Mouse (Mus musculus): ENCODE results near the gene Dnajc5. TPM values are rescaled to one million over a fixed set of nuclear protein-coding genes. Genes with fewer than 3 reads are reported as not detected.

Dnajc5 gene
- total RNA-seq, 2 experiments from 2014 or later = 43.3 to 43.9 TPM

DNA sequence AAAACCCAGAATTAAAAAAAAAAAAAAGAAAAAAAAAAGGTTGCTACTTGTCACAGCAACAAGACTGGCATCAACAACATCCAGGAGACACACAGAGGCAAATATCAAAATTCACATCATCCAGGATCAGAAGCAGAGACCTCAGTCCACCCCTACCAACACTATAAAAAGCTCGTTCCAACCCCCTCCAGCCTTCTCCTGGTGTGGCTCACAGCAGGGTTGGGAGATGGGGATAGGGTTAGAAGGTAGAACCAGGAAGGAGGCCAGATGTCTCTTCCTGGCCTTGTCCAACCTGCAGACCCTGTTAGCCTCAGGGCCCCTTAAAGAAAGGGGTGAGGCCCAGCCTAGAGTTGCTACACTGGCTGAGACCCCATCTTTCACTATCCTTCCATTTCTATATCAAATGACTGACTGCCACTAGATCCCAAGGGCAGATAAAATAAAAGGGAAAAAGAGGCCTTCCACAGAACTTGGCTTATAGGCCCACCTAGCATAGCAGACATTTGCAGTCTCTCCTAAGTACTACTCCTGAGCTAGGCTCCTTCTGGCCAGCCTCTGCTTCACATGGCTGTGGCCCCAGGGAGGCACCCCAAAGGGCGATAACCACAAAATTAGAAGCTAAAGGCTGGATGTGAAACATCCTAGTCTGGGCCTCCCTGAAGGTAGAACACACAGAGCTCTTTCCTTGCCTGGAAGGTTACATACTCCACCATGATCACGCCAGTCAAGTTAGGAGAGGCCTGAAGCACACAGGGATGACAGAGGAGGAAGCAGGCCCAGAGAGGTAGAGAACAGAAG is 63.4 kb downstream of the Dnajc5 start:
- DNase-seq = no peak
- intact Hi-C loops (cut with DNase I) = loop anchor here (5.0 kb wide), 1 partner anchor 191 kb away; no protein-coding TSS in a partner anchor

DNA sequence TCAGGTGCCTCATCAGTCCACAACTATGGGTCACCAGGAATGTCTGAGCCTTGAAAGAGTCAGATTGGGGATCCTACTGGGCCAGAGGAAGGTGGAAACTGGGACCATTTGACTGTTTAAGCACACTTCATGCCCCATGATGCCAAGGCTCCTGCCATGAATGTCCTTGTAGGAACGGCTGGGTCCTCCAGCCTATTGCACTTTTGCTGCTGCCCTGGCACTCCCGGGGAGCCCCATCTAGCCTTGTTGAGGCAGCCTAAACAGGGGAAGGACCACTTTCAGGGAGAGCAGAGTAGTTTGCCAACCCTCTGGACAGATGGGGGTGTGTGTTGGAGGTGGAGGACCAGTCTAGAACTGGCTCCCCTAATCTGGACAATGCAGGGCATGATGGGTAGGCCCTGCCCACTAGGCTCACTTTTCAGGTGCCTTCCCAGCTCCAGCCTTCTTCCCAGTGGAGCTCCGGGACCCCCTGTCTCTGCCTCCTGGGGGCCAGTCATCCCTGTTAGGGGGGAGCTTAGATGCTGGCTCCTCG is 64.2 kb downstream of the Dnajc5 start, which contains the start of gene Uckl1:
Uckl1 (minus strand) TSS at position 482 of the 532 bp plus-strand sequence.
- intact Hi-C loops (cut with DNase I) = loop anchor here (5.0 kb wide), 1 partner anchor 192 kb away; no protein-coding TSS in a partner anchor
- DNase-seq = no peak

DNA sequence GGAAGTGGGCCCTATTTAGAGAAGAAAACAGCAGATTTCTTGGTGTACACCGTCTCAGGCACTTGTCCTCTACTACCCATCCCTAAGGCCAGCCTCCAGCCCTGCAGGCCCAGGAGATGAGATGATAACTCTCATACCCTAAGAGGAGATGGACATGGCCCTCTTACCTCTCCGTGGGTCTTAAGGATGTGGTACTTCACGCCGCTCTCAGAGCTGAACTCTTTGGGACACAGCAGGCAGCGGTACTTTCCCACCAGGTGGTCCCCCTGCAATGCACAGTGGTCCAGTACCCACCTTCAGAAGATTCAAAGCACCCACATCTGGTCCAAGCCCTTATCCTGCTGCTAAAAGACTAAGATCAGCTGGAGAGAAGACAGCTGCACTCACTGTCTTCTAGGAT is 65.2 kb downstream of the Dnajc5 start:
- intact Hi-C loops (cut with DNase I) = no loop called here

DNA sequence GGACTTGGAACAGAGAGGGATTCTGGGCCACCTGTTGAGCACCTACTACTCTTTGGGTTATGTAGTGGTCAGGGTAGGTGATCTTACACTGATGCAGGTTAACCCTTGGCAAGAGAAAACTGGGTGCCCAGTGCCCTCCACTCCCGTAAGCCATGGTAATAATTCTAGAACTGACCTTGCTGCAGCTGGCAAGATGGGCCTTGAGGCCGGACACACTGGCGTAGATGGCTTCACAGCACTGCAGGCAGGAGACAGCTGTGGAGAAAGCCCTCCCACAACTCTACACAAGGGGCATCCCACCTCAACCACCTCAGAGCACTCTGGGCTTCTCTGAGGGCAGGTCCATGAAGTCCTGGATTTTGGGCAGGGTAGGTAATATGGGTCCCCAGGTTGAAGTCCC is 65.8 kb downstream of the Dnajc5 start:
- DNase-seq = no peak
- intact Hi-C loops (cut with DNase I) = no loop called here

More for the DNA sequence above, 65.2 kb downstream of the Dnajc5 start:
- no peak for DNase-seq

DNA sequence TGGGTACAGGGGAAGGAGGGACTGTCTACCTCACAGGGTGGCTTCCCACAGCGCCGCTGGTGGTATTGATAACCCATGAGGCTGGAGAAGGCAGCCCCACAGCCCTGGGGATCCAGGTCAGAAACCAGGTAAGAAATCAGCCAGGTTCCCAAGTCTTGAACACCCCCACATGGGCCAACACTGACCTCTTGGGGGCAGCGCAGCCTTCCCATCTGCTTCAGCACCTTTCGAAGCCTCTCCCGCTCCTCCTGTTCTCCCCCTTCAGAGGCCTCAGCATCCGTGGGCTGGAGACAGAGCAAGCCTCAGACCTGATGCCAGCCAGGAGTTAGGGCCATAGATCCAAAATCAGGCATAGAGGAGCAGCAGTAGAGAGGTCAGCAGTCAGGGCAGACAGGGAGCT is 67.5 kb downstream of the Dnajc5 start:
- intact Hi-C loops (cut with DNase I) = no loop called here
- DNase-seq = peak in 1 of 2 experiments; percentile 12

DNA sequence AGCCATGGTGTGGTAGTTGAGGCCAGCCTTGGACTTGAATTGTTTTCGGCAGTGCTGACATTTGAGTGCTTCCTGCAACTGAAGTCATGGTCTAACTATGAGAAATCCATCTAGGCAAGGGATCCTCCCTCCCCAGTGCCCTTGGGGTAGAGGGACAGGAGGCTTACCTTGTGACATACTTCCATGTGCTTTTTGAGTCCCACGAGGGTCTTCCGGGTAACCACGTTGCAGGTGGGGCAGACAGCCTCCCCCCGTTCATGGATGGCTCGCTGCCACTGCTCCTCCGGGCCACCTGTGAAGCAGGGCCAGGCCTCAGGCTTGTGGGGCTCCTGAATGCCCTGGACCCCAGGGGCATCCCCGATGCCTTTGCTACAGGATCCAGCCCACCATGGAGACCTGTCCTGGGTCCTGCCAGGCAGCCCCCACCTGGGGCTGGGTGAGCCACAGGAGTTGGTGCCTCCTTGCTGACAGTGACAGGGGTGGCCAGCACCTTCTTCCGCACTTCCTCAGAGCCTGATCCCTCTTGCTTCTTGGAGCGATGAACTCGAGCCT is 68.0 kb downstream of the Dnajc5 start:
- DNase-seq = no peak
- intact Hi-C loops (cut with DNase I) = no loop called here

DNA sequence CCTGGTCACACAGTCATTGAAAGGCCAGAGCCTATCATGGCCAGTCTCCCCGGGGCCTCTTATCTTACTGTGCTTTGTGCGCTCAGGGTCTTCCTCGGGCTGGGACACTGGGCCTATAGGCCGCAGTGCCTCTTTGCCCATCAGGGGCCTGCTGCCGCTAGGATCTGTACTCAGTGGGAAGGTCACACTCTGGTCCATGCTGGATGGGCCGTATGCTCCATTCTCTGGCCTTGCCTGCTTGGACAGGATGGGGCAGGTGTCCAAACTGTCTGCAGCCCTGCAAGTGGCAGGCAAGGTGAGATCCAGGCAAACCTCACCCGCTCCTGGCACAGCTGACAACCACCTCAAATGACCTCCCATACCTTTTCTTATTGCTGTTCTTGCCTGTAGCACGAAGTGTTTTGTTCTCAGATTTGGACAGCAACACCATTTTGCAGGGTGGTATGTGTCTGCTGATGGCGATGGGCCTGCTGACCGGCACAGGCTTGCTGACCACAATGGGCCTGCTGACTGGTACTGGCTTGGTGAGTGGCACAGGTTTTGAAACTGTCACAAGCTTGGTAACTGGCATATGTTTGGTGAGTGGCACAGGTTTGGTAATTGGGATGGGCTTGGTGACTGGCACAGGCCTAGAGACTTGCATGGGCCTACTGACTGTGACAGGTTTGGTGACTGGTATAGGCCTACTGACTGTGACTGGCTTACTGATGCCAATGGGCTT is 68.9 kb downstream of the Dnajc5 start:
- intact Hi-C loops (cut with DNase I) = no loop called here
- no peak for DNase-seq

DNA sequence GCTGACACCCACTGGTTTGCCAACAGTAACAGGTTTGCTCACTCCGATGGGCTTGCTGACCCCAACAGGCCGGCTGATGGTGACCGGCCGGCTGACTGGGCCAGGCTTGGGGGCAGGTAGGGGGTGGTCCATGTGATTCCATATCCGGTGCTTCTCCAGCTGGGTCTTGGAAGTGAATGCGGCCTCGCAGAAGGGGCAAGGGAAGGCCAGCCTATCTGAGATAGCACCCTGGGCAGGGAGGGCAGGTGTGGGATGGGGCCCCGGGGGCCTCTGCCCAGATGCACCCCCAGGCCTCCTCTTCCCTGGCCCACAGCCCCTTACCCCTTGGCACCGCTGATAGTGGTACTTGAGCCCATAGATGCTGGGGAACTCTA is 69.4 kb downstream of the Dnajc5 start:
- no peak for DNase-seq
- intact Hi-C loops (cut with DNase I) = loop anchor here (10.0 kb wide), 1 partner anchor 405 kb away; the partner anchor contains the start of gene Ppdpf

DNA sequence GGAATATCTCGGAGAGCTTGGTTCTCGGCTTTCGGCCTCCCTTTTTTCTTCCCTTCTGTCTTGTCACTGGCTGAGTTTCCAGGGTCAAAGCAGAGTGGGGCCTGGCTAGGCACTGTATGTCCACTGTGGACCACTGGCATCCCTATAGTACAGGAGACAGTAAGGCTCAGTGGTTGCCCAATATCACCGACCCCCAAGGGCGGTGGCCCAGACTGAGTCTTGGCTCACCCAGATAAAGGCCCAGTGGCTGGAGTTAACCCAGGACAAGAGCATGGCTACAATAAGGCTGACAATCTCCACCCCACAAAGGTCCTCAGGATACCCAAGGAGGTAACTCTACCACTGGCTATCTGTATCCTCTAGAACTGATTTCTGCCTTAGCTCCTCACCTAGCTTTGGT is 70.2 kb downstream of the Dnajc5 start:
- intact Hi-C loops (cut with DNase I) = loop anchor here (10.0 kb wide), 1 partner anchor 406 kb away; the partner anchor contains the start of gene Ppdpf
- DNase-seq = no peak

DNA sequence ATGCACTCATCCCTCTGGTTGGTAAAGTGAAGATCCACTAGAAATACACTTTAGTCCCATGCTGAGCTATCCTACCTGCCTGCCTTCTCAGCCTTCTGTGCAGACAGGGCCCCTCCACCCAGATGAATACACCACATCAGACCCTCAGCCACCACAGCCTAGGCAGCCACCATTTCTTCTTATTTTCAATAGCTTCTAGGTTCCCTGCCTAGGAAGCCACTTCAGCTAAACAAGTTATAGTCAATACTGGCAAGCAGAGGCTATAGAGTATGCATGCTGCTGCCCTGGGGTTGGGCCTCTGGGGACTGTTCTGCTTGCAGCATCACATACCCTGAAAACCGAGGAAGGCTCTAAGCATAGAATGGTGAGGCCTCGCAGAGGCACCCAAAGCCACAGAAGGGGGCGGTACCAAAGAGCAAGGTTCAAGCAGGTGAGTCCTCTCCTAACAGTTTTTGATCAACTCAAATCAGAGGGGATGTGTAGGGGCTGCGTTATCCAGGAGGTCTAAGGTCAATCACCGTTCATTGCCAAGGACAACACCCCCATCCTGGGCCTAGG is 71.3 kb downstream of the Dnajc5 start, which contains the start of gene Prpf6:
Prpf6 (plus strand) TSS at position 341 of the 558 bp plus-strand sequence.
- intact Hi-C loops (cut with DNase I) = loop anchor here (10.0 kb wide), 1 partner anchor 407 kb away; the partner anchor contains the start of gene Ppdpf
- DNase-seq = no peak

DNA sequence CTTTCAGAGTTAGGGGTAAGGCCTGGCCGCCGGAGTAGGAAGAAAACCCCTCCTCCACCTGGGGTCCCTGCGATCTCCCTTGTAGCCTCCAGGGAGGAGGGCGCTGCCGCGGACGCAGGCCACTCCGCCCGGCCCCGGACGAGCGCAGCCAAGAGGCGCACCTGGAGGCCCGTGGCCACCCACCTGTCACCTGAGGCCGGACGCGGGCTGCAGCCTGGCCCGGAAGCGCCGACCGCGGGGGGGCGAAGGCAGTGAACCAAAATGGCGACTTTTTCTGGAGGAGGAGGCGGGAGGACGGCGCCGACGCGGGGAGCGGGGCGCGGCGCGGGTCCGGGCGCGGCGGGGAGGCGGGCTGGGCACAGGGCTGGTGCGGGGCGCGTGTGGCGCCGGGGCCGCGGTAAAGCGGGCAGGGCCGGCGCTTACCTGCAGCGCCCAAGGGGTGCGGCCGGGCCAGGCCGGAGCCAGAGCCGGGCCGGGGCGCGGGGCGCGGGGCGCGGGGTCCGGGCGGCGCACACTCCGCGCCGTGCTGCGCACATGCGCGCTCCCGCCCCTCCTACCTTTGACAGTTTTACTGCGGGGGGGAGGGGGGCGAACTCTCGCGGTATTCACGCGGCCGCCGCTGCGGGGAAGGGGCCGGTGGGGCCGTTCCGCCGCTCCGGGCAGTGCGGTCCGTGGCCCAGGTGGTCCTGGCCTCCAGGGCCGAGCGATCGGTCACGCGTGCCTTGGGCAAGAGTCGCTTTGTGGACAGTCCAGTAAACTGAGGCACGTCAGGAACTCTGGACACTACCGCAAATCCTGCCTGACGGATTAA is 72.2 kb downstream of the Dnajc5 start, which contains the start of gene Zfp512b:
Zfp512b (minus strand) TSS at position 573 of the 811 bp plus-strand sequence.
- DNase-seq = peak; percentile 48 to 62
- intact Hi-C loops (cut with DNase I) = loop anchor here (10.0 kb wide), 1 partner anchor 408 kb away; the partner anchor contains the start of gene Ppdpf

DNA sequence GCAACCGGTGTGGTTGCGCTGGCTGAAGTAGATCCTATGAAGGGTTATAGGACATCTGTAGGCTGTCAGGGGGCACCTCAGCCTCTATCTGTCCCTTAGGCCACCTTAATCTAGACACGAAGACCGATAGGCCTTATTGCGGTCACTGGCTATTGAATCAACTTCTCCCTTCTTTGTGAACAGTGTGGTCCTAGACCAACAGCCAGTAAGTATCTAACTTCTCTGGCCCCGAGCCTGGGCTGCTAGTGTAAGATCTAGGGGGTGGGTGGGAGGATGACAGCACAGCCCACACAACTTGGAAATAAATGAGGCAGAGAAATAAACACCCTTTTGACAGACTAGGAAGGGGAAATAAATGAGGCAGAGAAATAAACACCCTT is 72.7 kb downstream of the Dnajc5 start:
- intact Hi-C loops (cut with DNase I) = loop anchor here (10.0 kb wide), 1 partner anchor 408 kb away; the partner anchor contains the start of gene Ppdpf
- no peak for DNase-seq

DNA sequence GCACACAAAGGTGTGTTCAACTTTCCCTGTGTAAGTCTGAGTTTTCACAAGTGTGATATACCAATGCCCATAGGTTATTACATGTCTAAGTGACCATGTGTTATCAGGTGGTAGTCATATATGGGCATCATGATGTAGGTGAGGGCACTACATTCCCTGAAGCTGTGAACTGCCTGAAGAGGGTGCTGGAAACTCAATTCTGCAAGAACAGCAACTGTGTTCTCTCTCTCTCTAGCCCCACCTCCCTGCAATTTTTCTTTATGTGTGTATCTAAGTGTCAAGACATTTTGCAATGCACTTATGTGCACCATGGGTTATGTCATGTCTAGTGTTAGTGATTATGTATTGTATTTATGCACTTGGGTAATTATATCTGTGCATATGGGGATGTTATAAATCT is 73.7 kb downstream of the Dnajc5 start:
- intact Hi-C loops (cut with DNase I) = loop anchor here (10.0 kb wide), 1 partner anchor 409 kb away; the partner anchor contains the start of gene Ppdpf
- DNase-seq = no peak

DNA sequence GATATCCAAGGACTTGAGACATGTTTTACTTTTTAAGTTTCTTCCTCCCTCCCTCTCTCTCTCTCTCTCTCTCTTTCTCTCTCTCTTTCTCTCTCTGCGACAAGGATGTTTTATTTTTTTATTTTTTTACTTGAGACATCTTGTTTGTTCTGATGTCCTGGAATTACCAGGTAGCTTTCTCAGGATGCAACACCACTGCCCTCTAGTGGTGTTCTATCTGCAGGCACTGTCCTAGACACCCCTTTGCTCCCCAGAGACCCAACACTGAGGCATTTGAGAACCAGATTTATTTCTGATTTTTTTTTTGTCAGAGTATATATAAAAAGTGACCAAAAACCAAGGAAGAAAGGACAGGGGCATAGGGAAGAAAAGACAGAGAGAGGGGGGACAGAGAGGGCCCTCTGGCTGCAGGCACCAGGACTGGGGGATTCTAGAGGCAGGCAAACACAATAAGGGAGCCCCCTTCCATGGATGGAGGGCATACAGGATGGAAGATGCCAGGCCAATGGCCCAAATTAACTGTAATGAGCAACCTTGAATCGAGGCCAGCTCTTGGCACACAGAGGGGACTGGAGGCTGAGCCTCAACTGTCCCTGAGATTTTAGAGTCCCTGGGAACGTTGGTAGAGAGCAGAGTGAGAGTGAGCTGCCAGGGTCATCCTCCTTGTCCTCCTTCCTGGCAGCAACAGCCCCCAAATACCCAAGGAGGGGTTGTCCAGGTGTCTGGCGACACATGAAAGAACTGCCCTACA is 74.8 kb downstream of the Dnajc5 start:
- intact Hi-C loops (cut with DNase I) = loop anchor here (1.0 to 10.0 kb wide), 2 partner anchors 203 to 410 kb away; partner anchors contain the start of gene Ppdpf
- no peak for DNase-seq

DNA sequence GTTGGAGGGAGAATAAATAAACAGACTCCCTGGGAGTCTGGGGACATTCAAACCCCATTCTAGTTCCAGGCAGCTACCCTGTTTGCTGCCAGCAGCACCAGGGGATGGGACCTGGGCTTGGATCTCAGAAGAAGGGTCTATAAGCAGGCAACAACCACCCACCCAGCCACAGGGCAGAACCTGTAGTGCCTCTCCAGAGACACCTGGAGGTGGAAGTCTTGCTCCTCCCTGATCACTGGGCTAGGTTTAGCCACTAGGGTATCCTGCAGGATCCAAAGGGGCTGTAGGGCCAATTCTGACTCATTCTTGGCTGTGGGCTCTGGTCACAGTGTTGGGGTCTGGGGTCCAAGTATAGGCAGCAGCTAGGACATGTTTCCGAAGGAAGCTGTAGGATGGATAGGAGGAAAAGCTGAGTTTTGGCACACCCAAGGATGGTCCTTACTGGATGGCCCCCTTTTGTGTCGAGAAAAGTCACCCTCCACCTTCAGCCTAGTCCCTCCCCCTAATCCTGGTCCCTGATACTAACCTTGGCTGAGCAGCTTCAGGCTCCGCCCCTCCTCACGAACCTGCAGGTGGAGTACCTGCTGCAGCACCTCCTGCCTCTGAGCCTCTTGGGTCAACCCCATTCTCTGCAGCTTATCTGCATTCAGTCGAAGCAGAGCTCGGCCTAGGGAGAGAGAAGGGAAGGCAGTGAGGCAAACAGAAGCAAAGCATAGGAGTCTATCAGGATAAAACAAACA is 76.1 kb downstream of the Dnajc5 start:
- intact Hi-C loops (cut with DNase I) = loop anchor here (10.0 kb wide), 1 partner anchor 412 kb away; the partner anchor contains the start of gene Ppdpf
- no peak for DNase-seq

DNA sequence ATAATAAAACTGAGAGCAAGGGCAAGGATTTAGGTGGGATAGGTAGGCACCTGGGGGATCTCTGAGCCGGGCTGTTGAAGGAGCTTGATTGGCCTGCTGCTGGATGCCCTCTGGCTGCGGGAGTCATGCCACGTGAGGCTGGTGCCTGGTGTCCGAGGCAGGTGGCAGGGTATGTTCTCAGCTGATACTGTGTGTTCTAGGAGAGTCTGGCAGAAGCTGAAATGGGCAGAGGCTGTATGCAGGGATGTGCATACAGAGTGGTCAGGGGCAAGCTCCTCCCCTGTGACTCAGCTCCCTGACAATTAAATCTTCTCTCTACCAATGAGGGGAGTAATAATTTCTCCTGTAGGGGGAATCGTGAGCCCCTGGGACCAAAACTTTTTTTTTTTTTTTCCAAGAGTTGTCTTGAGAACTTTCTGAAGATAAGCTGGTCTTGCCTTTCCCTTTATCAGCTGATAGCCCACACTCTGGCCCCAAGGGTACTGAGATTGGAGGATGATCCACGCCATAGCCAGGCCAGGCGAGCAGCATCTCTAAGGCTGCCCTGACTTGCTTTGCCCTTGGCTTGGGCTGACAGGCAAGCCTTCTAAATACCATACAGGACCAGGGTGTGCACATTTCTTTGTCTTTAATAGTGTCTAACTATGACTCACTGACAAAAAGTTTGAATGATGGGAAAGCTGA is 77.2 kb downstream of the Dnajc5 start:
- DNase-seq = no peak
- intact Hi-C loops (cut with DNase I) = loop anchor here (10.0 kb wide), 1 partner anchor 413 kb away; the partner anchor contains the start of gene Ppdpf
